Mouse (Mus musculus): Measurements from ENCODE around the gene Cmtr1. TPM values are rescaled to one million over a fixed set of nuclear protein-coding genes. Genes with fewer than 3 reads are reported as not detected.

Gene Cmtr1
- polyA plus RNA-seq, 1 experiment from 2014 or later = 144 TPM

GRCm38 (mm10) chr17:29702938-29703710 is 42.7 kb downstream of the Cmtr1 start:
- Histone ChIP-seq H3K9me3 (ENCODE audit: control insufficient read depth, low read length) (no peaks in the 10 kb centered on the region), H3K27ac (ENCODE audit: low read depth, low read length) (no peak overlapping the region), H3K4me2 (ENCODE audit: low read depth, low read length, severe bottlenecking) (no peak overlapping the region), H3K4me3 (ENCODE audit: low read depth, low read length) (no peak overlapping the region), H3K36me3 (ENCODE audit: control insufficient read depth, insufficient read depth, low read length) (no peaks in the 10 kb centered on the region; the same call in none of the 2 replicates), H3K27me3 (ENCODE audit: control insufficient read depth, insufficient read depth, low read length) (no peaks in the 10 kb centered on the region), H3K9ac (ENCODE audit: low read length) (no peak overlapping the region), H3K4me1 (replicated peaks; ENCODE audit: control insufficient read depth, insufficient read depth, low read length) (peaks cover 6% of the 10 kb centered on the region)
- ATAC-seq (replicated peaks; ENCODE audit: low FRiP score) (no peak), DNase-seq (ENCODE audit: low spot score) (no peak)
- WGBS = 85% methylated on average over 4 of the region's 4 CpGs

DNA sequence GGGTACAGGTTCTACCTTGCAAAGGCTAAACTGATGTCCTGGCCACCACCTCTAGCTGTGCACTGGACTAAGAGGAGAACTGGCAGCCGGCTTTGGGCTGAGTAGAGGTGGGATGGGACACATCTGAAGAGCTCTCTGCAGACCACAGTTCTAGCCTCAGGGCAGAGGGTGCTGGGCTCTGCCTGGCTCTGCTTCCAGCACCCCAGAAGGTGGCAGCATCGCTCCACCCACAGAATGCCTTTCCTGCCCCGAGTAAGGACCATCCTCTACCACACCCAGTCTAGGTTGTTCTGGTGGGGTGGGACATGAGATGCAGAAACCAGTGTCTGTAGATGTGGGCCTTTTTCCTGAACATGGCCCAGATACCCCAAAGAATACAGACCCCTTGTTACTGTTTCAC is 44.4 kb downstream of the Cmtr1 start:
- no peak overlapping the region for H3K9ac ChIP-seq (ENCODE audit: low read length)
- H3K36me3 ChIP-seq (ENCODE audit: control insufficient read depth, insufficient read depth, low read length) = no peaks in the 10 kb centered on the region; the same call in none of the 2 replicates
- peaks cover 11% of the 10 kb centered on the region for H3K4me1 ChIP-seq (replicated peaks; ENCODE audit: control insufficient read depth, insufficient read depth, low read length)
- 47% methylated on average over 3 of the region's 3 CpGs for WGBS
- DNase-seq (ENCODE audit: low spot score) = peak; percentile 76
- no peaks in the 10 kb centered on the region for H3K27me3 ChIP-seq (ENCODE audit: control insufficient read depth, insufficient read depth, low read length)
- no peak overlapping the region for H3K4me3 ChIP-seq (ENCODE audit: low read depth, low read length)
- H3K4me2 ChIP-seq (ENCODE audit: low read depth, low read length, severe bottlenecking) = no peak overlapping the region
- no peaks in the 10 kb centered on the region for H3K9me3 ChIP-seq (ENCODE audit: control insufficient read depth, low read length)
- H3K27ac ChIP-seq (ENCODE audit: low read depth, low read length) = no peak overlapping the region
- 0 out of 2 replicates have a peak, but pooled peaks have one; percentile 44 for ATAC-seq (replicated peaks; ENCODE audit: low FRiP score)

GRCm38 (mm10) chr17:29705881-29706280 is 45.5 kb downstream of the Cmtr1 start:
- no peak overlapping the region for H3K9ac ChIP-seq (ENCODE audit: low read length)
- no peaks in the 10 kb centered on the region for H3K27me3 ChIP-seq (ENCODE audit: control insufficient read depth, insufficient read depth, low read length)
- H3K4me2 ChIP-seq (ENCODE audit: low read depth, low read length, severe bottlenecking) = no peak overlapping the region
- DNase-seq (ENCODE audit: low spot score) = no peak
- WGBS = 91% methylated on average over 5 of the region's 5 CpGs
- no peak overlapping the region for H3K27ac ChIP-seq (ENCODE audit: low read depth, low read length)
- no peak for ATAC-seq (replicated peaks; ENCODE audit: low FRiP score)
- H3K9me3 ChIP-seq (ENCODE audit: control insufficient read depth, low read length) = no peaks in the 10 kb centered on the region
- no peak overlapping the region for H3K4me3 ChIP-seq (ENCODE audit: low read depth, low read length)
- peaks cover 14% of the 10 kb centered on the region for H3K4me1 ChIP-seq (replicated peaks; ENCODE audit: control insufficient read depth, insufficient read depth, low read length)
- H3K36me3 ChIP-seq (ENCODE audit: control insufficient read depth, insufficient read depth, low read length) = no peaks in the 10 kb centered on the region; the same call in none of the 2 replicates

DNA sequence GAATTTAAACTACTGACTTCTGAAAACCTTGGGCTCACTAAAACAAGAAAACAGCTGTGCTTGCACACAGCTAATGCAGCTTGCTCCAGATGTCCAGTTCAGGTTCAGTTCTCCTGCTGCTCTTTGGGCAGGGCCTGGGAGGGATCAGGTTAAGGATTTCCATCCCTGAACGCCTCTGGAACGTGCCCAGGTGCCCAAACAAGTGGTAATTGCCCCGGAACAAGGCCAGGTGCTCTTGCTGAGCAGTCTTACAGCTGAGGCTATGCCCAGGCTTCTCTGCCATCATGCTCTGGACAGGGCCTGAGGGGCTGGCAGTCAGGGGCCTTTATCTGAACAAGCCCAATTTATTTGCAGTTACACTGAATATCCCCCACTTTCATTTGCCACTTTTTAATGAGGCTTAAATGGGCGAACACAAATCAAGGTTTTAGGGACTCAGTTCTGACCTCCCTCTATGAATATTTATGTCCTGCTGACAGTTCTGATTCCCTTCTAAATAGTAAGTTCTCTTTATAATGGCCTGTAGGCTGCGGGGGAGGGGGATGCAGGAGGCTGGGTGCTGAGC is 46.7 kb downstream of the Cmtr1 start:
- no peaks in the 10 kb centered on the region; the same call in none of the 2 replicates for H3K36me3 ChIP-seq (ENCODE audit: control insufficient read depth, insufficient read depth, low read length)
- peaks cover 16% of the 10 kb centered on the region for H3K4me1 ChIP-seq (replicated peaks; ENCODE audit: control insufficient read depth, insufficient read depth, low read length)
- no peak for DNase-seq (ENCODE audit: low spot score)
- 0 out of 2 replicates have a peak overlapping the region, but pooled peaks have one; percentile 4 for H3K27ac ChIP-seq (ENCODE audit: low read depth, low read length)
- H3K4me3 ChIP-seq (ENCODE audit: low read depth, low read length) = no peak overlapping the region
- no peaks in the 10 kb centered on the region for H3K27me3 ChIP-seq (ENCODE audit: control insufficient read depth, insufficient read depth, low read length)
- H3K9ac ChIP-seq (ENCODE audit: low read length) = no peak overlapping the region
- no peak overlapping the region for H3K4me2 ChIP-seq (ENCODE audit: low read depth, low read length, severe bottlenecking)
- WGBS = 38% methylated on average over 5 of the region's 5 CpGs
- H3K9me3 ChIP-seq (ENCODE audit: control insufficient read depth, low read length) = no peaks in the 10 kb centered on the region
- ATAC-seq (replicated peaks; ENCODE audit: low FRiP score) = no peak

DNA sequence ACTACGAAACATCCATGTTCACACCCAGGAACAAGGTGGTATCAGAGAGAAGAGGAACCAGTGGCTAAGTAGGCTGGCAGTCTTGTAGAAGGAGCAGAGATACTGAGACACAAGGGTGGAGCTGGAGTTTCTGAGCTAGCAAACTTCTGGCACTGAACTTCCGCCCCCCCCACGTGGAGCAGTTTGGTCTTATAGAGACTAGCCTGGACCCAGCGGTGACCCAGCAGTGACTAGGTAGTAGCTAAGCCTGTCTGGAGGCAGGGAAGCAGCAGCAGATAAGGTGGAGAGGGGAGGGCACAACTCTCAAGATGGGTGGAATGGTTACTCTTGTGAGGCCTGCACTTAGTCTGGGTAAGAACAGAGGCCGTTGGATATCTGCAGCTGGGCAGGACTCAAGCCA is 48.4 kb downstream of the Cmtr1 start:
- H3K36me3 ChIP-seq (ENCODE audit: control insufficient read depth, insufficient read depth, low read length) = no peaks in the 10 kb centered on the region
- no peak overlapping the region for H3K4me2 ChIP-seq (ENCODE audit: low read depth, low read length, severe bottlenecking)
- 78% methylated on average over 5 of the region's 5 CpGs for WGBS
- no peak for DNase-seq (ENCODE audit: low spot score)
- no peaks in the 10 kb centered on the region for H3K27me3 ChIP-seq (ENCODE audit: control insufficient read depth, insufficient read depth, low read length)
- no peak for ATAC-seq (replicated peaks; ENCODE audit: low FRiP score)
- H3K27ac ChIP-seq (ENCODE audit: low read depth, low read length) = no peak overlapping the region
- no peak overlapping the region for H3K9ac ChIP-seq (ENCODE audit: low read length)
- no peak overlapping the region for H3K4me3 ChIP-seq (ENCODE audit: low read depth, low read length)
- no peaks in the 10 kb centered on the region for H3K9me3 ChIP-seq (ENCODE audit: control insufficient read depth, low read length)
- peaks cover 21% of the 10 kb centered on the region for H3K4me1 ChIP-seq (replicated peaks; ENCODE audit: control insufficient read depth, insufficient read depth, low read length)

DNA sequence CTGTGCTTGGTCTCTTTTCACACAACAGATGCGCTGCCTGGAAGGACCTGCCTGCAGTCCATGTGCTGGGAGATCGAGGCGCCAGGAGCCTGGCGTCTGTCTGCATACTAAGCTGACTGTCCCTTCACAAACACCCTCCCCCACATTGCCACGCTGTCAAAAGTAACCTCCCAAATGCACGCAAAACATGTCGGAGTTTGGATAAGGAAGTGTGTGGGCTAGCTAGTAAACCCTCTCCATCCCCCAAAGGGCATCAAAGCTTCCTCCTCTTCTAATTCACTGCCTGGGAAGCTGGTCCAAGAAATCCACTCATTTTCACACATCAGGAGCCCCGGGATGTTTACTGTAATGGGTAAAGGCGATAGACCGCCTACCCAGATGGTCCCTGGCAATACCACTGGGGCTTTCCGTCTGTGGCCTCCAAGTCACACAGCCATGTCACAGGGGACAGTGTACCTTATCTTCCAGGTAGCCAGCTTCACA is 50.2 kb downstream of the Cmtr1 start:
- Histone ChIP-seq H3K27ac (ENCODE audit: low read depth, low read length) (no peak overlapping the region), H3K4me1 (replicated peaks; ENCODE audit: control insufficient read depth, insufficient read depth, low read length) (peaks cover 21% of the 10 kb centered on the region), H3K9me3 (ENCODE audit: control insufficient read depth, low read length) (no peaks in the 10 kb centered on the region), H3K36me3 (ENCODE audit: control insufficient read depth, insufficient read depth, low read length) (no peaks in the 10 kb centered on the region), H3K27me3 (ENCODE audit: control insufficient read depth, insufficient read depth, low read length) (no peaks in the 10 kb centered on the region), H3K4me3 (ENCODE audit: low read depth, low read length) (no peak overlapping the region), H3K4me2 (ENCODE audit: low read depth, low read length, severe bottlenecking) (no peak overlapping the region), H3K9ac (ENCODE audit: low read length) (no peak overlapping the region)
- no peak for DNase-seq (ENCODE audit: low spot score)
- WGBS = 84% methylated on average over 11 of the region's 11 CpGs
- ATAC-seq (replicated peaks; ENCODE audit: low FRiP score) = no peak

GRCm38 (mm10) chr17:29711076-29711744 is 50.8 kb downstream of the Cmtr1 start:
- ATAC-seq (replicated peaks; ENCODE audit: low FRiP score) (no peak), DNase-seq (ENCODE audit: low spot score) (no peak)
- Histone ChIP-seq H3K4me3 (ENCODE audit: low read depth, low read length) (no peak overlapping the region), H3K27ac (ENCODE audit: low read depth, low read length) (no peak overlapping the region), H3K27me3 (ENCODE audit: control insufficient read depth, insufficient read depth, low read length) (no peaks in the 10 kb centered on the region), H3K9me3 (ENCODE audit: control insufficient read depth, low read length) (no peaks in the 10 kb centered on the region), H3K4me2 (ENCODE audit: low read depth, low read length, severe bottlenecking) (no peak overlapping the region), H3K4me1 (replicated peaks; ENCODE audit: control insufficient read depth, insufficient read depth, low read length) (peaks cover 21% of the 10 kb centered on the region), H3K36me3 (ENCODE audit: control insufficient read depth, insufficient read depth, low read length) (no peaks in the 10 kb centered on the region), H3K9ac (ENCODE audit: low read length) (no peak overlapping the region)
- 72% methylated on average over 19 of the region's 19 CpGs for WGBS

- Histone ChIP-seq H3K4me2 (ENCODE audit: low read depth, low read length, severe bottlenecking) (no peak overlapping the region), H3K9me3 (ENCODE audit: control insufficient read depth, low read length) (no peaks in the 10 kb centered on the region), H3K9ac (ENCODE audit: low read length) (no peak overlapping the region), H3K4me1 (replicated peaks; ENCODE audit: control insufficient read depth, insufficient read depth, low read length) (peaks cover 21% of the 10 kb centered on the region), H3K36me3 (ENCODE audit: control insufficient read depth, insufficient read depth, low read length) (no peaks in the 10 kb centered on the region), H3K27ac (ENCODE audit: low read depth, low read length) (no peak overlapping the region), H3K4me3 (ENCODE audit: low read depth, low read length) (no peak overlapping the region), H3K27me3 (ENCODE audit: control insufficient read depth, insufficient read depth, low read length) (no peaks in the 10 kb centered on the region)
- 86% methylated on average over 8 of the region's 8 CpGs for WGBS
- ATAC-seq (replicated peaks; ENCODE audit: low FRiP score) (no peak), DNase-seq (ENCODE audit: low spot score) (no peak)
Measured at GRCm38 (mm10) chr17:29711745-29712431, 51.5 kb downstream of the Cmtr1 start.
